Mouse (Mus musculus) right cerebral cortex, postnatal 36 days (tissue): ENCODE data around the gene Hdac4.
A peak's percentile ranks its signal among the peaks of the same experiment; 100 is the strongest.

Experiments used
- DNase-seq, 2 experiments: peaks; one replicate each; pipeline ENCODE4 v3.0.0; 2022; ENCODE audit warnings: low spot score in 2 of 2, mixed read lengths in 1 of 2

The Hdac4 gene

DNA sequence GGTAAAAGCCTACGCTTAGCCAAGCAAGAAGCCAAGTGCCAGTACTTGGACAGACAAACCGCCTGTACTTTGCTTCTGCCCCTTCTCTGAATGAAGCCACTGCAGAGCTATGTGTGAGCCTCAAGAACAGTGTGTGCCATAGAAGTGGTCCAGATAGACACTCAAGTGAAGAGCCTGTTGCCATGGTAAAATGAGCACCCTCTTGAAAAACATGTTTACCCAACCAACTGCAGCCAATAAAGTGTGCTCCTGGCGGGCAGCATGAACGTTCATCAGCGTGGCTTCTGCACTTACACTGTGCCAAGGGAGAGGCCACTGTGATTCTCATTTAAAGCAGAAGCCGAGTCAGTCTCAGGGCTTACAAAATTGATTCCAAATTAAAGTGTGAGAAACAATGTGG is 165.0 kb downstream of the Hdac4 start:
- DNase-seq = no peak

- DNase-seq = no peak
These were observed 167.3 kb downstream of the Hdac4 start for GRCm38 (mm10) chr1:92028158-92028557.

- DNase-seq = no peak
These were observed 169.1 kb downstream of the Hdac4 start for GRCm38 (mm10) chr1:92026351-92026750.

GRCm38 (mm10) chr1:92023906-92024305 is 171.6 kb downstream of the Hdac4 start:
- no peak for DNase-seq

GRCm38 (mm10) chr1:92022009-92022408 is 173.5 kb downstream of the Hdac4 start:
- no peak for DNase-seq

GRCm38 (mm10) chr1:92015938-92016672 is 179.4 kb downstream of the Hdac4 start:
- DNase-seq = no peak

GRCm38 (mm10) chr1:92015252-92015651 is 180.2 kb downstream of the Hdac4 start:
- no peak for DNase-seq

GRCm38 (mm10) chr1:92014496-92014895 is 181.0 kb downstream of the Hdac4 start:
- no peak for DNase-seq

DNA sequence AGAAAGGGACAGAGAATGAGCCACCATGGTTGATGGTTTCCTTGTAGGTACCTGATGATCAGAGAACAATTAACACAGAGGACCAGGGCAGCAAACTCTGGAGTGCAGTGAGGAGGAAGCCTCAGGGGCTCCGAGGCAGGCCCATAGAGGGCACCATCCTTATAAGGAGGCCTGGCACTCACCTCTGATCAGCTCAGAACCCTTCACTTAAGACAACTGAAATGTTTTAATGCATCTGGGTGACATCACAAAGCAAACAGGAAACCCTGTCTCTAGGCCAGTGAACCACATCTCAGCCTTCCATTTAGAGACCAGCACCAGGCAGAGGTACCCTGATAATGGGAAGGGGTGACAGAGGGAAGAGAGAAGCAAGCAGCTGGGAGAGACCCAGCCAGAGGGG is 188.8 kb downstream of the Hdac4 start:
- DNase-seq = no peak

GRCm38 (mm10) chr1:92005617-92005940 is 189.9 kb downstream of the Hdac4 start:
- no peak for DNase-seq

- DNase-seq = no peak
These were observed 190.4 kb downstream of the Hdac4 start for GRCm38 (mm10) chr1:92004906-92005616.

DNA sequence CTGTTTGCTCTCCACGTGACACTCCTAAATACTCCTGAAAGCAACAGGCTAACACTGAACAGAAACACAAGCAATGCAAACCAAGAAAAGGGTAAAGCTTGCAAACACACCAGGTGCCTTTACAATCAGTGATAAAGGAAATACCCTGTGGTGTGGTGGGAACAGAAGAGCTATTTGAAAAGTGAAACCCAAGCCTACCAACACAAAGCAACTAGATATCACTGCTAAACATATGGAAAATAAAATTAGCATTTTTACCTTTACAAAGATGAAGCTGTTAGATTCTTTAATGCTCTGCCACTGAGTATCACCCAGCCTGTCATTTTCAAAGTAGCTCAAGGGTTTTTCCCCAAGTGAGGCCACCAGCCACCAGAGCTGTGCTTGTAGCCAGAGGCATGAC is 191.4 kb downstream of the Hdac4 start:
- DNase-seq = no peak

DNA sequence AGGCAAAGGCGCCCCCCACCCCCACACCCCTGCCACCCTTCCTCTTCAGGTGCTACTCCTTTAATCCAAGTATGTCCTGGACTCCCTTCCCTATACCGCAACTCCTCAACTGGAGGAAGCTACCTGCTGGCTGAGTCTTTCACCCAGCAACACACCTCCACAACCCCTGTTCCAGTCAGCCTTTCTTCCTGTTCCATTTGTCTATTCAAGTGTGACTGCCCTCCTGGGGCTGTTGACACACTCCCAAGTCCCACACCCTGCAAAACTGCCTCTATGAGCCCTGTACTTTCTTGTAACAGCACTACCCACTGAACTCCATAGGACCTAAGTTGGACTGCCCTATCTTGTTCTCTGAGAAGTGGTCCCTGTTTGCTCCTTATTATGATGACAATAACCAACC is 195.3 kb downstream of the Hdac4 start:
- no peak for DNase-seq

- no peak for DNase-seq
These were observed 201.8 kb downstream of the Hdac4 start for GRCm38 (mm10) chr1:91993658-91994165.

GRCm38 (mm10) chr1:91992652-91993051 is 202.8 kb downstream of the Hdac4 start:
- no peak for DNase-seq

DNA sequence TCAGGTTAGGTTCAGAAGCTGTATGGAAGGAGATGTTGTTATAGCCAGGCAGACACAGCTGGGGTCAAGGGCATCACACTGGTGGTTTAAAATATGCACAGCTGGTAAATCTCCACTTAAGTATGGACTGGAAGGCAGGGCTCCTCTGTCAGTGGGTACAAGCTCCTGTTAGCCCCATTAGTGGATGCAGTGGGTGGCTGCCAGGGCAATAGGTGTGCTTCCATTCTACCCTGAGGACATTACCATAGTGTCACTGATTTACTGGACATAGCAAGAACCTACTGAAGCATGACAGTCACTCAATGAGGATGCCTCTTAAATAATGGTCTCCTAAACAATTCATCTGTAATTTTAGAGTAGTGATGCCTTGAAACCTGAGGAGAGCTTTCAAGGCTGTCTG is 203.9 kb downstream of the Hdac4 start:
- no peak for DNase-seq

GRCm38 (mm10) chr1:91990852-91991251 is 204.6 kb downstream of the Hdac4 start:
- DNase-seq = no peak

DNA sequence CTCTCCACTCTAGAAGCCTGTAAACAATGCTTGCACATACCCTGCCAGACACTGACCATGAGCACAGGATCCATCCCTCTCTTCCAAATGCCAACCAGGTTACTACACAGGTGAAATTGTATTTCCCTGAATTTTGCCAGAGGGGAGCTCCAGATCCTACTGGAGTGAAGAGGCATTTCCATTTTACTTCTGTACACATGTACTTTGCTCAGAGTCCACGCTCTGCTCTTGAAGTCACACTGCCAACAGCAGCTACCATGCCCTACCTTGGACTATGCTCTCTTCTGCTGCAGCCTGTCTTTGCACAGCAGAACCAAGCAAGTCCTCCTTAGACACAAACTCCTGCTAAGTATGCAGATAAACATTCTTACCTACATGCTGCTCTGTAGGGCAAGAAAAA is 206.6 kb downstream of the Hdac4 start:
- DNase-seq = no peak

DNA sequence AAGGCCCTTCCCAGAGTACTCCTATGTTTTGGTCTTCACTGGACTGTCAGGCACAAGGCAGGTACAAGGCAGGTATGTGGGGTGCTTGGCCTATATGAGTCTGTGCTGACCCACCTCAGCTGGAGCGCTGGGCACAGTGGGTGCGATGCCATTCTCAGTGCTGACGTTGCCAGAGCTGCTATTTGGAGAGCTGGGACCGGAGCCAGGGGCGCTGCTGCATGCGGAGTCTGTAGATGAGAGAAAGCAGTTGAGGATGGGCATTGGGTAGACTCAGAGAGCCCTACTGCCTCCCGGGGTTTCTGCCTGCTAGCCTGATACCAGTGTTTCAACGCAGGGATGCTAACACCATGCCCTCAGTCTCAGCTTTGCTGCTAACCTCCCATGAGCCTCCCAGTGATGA is 208.1 kb downstream of the Hdac4 start:
- DNase-seq = peak; percentile 47 to 48

DNA sequence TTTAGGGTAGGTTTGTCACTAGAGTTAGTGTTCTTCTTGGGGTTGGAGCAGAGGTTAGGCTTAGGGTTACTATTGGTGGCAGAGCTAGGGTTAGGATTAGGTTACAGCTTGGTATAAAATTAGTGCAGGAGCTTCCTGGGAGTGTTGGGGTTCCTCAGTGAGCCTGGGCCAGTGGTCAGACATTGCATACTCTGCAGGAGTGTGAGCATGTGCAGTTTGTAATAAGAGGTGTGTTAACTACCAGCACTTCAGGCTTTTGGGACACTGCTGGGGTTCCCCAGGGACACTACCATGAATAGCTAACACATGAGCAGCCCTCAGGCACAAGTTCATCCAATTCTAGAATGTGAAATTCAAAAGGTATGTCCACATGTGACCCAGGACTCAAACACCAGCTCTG is 209.7 kb downstream of the Hdac4 start:
- no peak for DNase-seq

DNA sequence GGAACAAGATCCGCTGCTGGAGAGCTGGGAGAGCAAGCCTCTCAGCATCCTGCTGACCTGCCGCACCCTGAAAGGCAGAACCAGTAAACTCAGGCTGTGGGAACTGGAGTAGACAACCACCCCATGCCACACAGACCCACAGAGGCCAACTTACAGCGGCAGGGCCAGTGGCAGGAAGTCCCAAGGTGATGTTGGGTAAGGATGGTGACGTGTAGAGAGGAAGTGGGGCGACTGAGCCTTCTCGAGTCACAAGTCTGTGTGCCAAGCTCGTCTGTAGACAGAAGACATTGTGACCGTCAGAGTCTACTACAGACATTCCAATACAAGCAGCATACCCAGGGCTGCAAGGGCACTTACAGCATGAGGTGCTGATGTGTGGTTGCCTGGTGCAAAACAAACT is 211.0 kb downstream of the Hdac4 start:
- no peak for DNase-seq

DNA sequence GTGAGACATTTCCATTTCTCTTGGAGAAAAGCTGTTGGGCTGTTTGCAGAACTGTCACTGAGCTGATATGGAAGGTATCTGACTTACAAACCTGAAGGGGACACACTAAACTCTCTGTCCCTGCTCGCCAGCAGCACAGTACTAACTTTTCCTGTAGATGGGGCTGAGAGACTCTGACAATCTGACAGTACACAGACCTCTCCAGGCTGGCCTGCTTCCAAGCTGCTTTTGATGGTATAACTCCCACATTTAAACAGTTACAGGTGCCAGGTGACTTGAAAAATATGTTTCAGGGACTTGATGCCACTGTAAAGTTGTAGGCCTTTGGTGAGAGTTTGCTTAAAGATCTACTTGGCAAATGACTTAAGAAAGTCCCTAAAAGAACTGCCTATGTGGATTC is 214.1 kb downstream of the Hdac4 start:
- DNase-seq = no peak

DNA sequence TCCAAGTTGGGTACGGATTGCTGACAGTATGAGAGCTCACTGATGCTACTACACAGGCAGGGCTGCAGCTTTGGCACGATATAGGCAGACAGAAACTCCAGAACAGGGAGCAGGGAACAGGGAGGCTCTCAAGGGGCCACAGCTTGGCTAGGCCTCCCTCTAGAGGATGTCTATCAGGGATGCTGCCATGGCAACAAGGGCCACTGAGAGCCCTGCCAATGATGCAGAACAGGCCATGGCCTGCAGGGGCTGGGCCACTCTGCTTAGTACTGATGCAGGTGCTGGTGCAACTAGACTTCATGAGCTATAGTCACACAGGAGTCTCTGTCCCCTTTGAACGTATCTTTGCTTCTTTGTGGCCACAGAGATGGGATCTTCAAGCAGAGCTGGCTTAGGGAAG is 217.1 kb downstream of the Hdac4 start:
- no peak for DNase-seq
